Mouse (Mus musculus) heart, postnatal 36 days (tissue): Measurements from ENCODE around the gene Myo3b. TPM values are rescaled to one million over a fixed set of nuclear protein-coding genes. Genes with fewer than 3 reads are reported as not detected.

ENCODE experiments used
- DNase-seq, 2 experiments: peaks; one replicate each; pipeline ENCODE4 v3.0.0; 2021 to 2022
- intact Hi-C: fragments of 180-260 bp; cut with DNase I; formaldehyde crosslinking; loops from one replicate; pipeline ENCODE4 v1.15.1; 2025
- total RNA-seq, 2 experiments: library from RNA; stranded (reverse); gene quantifications; 2 replicates each; pipeline ENCODE4 v1.2.3; 2021

The Myo3b gene
- total RNA-seq, 2 experiments from 2014 or later, result 0.08 TPM; not detected in 1

DNA sequence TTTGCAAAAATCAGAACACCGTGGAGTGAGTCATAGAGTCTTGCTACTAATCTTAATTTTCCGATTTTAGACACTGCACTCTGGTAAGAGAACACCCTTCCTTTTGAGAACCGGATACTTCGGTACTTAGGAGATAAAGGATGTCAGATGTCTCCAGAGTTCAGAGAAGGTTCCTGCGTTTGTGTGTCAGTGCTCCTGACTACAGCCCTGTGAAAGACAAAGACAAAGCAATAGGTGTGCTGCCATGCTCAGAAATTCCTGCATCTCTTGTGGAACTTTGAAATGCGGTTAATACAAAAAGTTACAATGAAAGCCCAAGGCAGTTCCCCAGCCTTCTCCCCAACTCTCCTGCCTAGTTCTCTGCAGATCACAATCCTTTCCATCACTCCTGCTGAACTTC, 300.6 kb downstream of the Myo3b start:
- DNase-seq, result no peak
- intact Hi-C loops, result no loop called here

DNA sequence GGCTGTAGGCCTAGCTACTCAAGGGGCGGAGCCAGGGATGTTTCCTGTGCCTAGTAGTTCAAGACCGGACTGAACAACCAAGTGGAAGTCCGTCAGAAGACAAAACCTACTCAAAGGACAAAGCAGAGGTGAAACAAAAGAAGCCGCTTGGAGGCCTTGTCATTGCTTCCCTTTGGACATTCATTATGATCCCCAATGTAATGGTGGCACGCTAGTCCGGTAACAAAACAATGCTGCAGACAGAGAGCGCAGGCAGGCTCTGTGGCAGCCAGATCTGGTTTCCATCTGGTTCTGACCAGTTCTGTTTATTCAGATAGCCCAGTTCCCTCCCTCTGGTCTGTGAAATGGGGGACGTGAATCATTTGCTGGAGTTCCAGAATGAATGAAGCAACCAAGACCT, 301.3 kb downstream of the Myo3b start:
- intact Hi-C loops, result no loop called here
- DNase-seq, result no peak

DNA sequence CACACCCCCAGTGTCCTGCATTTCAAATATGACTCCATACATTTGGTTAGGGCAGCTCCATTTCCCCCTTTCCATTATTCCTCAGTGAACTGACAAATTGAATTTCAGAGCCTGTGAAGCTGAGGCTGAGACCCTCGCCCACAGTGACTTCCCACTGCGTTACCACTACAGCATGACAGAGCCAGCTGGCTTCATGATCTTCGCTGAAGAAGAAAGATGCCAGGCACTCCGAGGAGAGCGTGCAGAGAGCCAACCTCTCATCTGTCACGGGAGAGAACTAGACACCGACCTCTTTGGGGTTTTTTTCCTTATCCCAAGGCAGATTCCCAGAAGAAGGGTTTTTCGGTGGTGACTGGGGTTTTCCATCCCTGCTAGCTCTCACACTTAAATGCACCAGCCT, 306.2 kb downstream of the Myo3b start:
- intact Hi-C loops, result no loop called here

GRCm38 (mm10) chr2:70347511-70347910, 308.6 kb downstream of the Myo3b start:
- intact Hi-C loops, result no loop called here
- no peak for DNase-seq

More for the DNA sequence above, 306.2 kb downstream of the Myo3b start:
- no peak for DNase-seq

DNA sequence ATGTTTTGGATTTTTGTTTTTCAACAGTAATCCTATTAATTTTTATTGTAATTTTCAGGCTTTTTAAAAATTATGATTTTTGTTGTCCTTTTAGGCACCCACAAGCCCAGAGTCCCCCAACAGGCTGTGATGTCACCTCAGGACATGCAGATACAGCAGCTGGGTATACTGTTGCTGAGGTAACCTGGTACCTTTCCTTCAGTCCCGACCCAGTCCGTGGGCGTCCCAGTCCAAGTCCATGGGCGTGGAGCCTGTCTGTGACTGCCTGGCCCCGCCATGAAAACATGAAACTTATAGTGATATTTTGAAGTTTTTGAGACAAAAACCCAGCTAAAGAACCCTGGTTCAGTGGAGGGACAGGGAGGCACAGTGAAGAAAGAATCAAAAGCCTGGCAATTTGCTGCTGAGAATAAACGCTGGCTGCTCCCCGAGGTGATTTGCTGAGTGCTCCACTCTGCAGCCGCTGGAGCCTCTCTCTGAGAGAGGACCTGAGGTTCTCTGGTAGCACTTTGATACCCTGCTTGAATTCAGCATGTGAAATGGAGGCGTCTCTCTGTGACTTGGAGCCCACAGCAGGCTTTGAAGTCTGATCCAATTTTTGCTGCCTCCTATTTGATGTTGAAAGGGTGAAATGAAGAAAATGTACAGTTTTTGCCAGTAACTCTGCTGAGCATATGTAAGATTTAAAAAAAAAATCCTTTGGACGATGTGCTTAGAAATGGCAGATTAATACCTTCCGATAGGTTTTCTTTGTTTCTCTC, 310.0 kb downstream of the Myo3b start:
- intact Hi-C loops, result no loop called here

DNA sequence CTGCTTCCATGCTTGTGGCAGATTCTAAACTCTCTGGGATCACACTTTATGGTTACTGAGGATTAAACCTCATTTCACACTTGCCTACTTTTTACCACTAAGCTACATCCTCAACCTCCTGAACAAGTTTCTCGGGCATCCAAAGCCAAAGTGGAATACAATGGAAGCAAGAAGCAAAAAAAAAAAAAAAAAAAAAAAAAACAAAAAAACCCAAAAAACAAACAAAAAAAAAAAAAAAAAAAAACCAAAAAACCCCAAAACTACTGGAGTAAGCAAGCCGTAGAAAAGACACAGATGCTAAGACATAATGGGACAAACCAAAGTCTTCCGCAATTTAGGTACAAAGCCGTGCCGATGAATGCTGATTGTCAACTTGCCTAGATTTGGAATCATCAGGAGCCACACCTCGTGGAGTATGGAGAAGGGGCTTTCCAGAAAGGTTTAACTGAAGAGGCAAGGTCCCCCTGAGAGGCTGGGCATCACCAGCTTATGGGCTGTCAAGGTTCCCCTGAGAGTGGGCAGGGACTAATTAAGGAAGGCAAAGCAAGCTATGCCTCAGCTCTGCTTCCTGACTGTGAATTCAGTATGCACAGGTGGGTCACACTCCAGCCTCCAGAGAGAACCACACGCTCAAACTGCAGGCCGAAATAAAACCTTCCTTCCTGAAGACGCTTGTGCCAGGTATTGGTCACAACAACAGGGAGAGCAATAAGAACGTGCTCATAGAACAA, 313.7 kb downstream of the Myo3b start:
- DNase-seq, result no peak
- intact Hi-C loops, result no loop called here

More for the DNA sequence above, 310.0 kb downstream of the Myo3b start:
- no peak for DNase-seq

GRCm38 (mm10) chr2:70354056-70354455, 315.1 kb downstream of the Myo3b start:
- intact Hi-C loops, result no loop called here
- no peak for DNase-seq

DNA sequence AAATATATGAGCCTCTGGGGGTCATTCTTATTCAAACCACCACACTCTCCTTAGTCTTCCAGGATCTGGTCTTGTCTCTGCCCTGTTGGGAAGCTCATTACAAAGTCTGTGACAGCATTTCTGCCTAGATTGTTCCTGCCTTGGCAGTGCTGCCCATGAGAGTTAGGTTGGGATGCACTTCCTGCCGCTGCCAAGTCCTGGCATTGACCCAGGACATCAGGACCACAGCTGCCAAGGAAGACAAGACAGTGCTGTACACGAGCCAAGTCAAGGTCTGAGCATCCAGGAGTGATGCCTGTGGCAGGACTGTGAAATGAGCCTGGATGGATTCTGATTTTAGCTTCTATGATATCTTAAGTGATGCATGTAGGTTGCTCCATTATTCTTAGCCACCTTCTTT, 316.1 kb downstream of the Myo3b start:
- DNase-seq, result no peak
- intact Hi-C loops, result no loop called here

- intact Hi-C loops, result no loop called here
Measured at GRCm38 (mm10) chr2:70369421-70369820, 330.5 kb downstream of the Myo3b start.

DNA sequence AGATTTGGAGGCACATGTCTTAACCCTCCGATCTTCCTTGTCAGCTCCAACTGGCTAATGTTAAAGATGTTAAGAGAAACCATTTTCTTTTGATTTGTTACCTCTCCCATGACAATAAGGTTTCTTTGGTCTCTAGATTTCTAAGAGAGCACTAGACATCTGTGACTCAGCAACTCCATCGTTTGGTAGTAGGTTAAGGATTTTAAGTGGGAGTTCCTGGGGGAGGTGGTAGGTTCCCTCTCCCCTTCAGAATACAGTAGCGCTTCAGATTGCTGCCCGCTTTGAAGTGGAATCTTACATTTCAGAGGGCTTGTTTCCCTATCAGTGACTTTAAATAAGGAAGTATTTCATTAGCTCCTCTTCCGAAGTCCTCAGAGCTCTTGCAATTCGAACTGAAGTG, 340.4 kb downstream of the Myo3b start:
- intact Hi-C loops, result no loop called here
- no peak for DNase-seq

More at GRCm38 (mm10) chr2:70369421-70369820, 330.5 kb downstream of the Myo3b start:
- no peak for DNase-seq

DNA sequence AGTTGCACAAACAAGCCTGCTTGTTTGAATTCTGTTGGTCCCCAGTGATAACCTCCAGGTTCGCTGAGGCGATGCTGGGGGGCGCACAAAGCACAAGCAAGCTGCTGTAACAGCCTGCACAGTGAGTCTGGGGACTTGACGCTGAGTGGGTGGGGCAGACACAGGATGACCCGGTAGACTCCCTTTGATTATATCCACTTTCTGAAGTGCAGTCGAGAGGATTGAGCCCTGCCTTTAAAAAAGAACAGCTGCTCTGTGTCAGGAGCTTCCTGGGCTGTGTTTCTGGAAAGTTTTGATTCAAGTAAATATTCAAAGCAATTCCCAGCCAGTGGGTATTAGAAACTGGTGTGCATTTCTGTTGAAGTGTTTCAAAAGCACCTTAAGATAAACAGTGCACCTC, 341.0 kb downstream of the Myo3b start:
- no peak for DNase-seq
- intact Hi-C loops, result no loop called here

- DNase-seq, result no peak
- intact Hi-C loops, result no loop called here
Measured at GRCm38 (mm10) chr2:70388645-70389044, 349.7 kb downstream of the Myo3b start.

GRCm38 (mm10) chr2:70389162-70389561, 350.2 kb downstream of the Myo3b start:
- intact Hi-C loops, result no loop called here

GRCm38 (mm10) chr2:70397734-70398276, 358.9 kb downstream of the Myo3b start:
- intact Hi-C loops, result no loop called here
- no peak for DNase-seq

More at GRCm38 (mm10) chr2:70389162-70389561, 350.2 kb downstream of the Myo3b start:
- no peak for DNase-seq

DNA sequence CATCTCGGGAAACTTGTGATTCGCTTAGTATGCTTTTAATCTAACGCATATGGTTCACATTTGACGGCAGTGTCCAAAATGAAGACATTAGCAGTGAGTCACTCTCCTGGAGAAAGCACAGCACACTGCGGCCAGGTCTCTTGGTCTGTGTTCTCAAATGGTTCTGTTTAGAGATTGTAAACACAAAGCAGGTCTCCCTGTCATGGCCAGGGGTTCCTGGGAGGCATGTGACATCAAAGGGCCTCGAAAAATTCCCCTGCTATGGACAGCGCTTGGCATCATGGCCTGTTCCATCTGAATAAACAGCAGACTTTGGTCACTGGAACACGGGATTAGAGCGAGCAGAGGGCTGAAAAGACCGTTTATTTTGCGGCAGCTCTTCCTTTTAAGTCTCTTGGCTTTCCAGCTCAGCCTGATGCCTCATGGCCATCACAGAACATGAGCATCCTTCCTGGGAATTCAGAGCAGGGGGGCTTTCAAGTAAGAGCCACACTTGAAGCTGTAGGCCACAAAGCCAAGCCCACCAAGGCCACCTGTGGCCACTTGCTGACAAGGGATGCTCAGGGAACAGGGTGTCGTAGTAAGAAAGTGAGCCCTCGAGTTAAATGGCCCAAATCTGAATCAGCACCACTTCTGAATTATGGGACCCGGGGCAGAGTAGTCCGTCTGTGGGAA, 360.7 kb downstream of the Myo3b start:
- intact Hi-C loops, result no loop called here
- DNase-seq, result no peak

- DNase-seq, result no peak
- intact Hi-C loops, result no loop called here
Measured at GRCm38 (mm10) chr2:70400321-70400720, 361.4 kb downstream of the Myo3b start.

GRCm38 (mm10) chr2:70404301-70404700, 365.4 kb downstream of the Myo3b start:
- intact Hi-C loops, result no loop called here
- no peak for DNase-seq

DNA sequence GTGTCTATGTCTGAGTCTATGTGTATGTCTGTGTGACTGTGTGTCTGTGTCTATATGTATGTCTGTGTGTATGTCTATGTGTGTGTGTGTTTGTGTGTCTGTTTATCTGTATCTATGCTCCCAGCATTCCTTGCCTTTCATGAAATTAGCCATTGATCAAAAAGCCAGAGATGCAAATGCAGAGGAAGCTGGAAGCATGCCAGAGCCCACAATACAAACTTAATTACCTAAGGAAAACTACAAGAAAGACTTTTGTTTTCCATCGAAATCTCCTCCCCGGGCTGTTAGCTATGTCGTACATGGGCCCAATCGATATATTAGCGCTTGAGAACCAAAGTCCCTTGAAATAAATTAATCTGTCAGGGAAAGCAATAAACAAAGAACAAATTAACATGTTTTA, 367.9 kb downstream of the Myo3b start:
- intact Hi-C loops, result no loop called here
- no peak for DNase-seq

GRCm38 (mm10) chr2:70407729-70408128, 368.8 kb downstream of the Myo3b start:
- intact Hi-C loops, result no loop called here
- DNase-seq, result no peak

DNA sequence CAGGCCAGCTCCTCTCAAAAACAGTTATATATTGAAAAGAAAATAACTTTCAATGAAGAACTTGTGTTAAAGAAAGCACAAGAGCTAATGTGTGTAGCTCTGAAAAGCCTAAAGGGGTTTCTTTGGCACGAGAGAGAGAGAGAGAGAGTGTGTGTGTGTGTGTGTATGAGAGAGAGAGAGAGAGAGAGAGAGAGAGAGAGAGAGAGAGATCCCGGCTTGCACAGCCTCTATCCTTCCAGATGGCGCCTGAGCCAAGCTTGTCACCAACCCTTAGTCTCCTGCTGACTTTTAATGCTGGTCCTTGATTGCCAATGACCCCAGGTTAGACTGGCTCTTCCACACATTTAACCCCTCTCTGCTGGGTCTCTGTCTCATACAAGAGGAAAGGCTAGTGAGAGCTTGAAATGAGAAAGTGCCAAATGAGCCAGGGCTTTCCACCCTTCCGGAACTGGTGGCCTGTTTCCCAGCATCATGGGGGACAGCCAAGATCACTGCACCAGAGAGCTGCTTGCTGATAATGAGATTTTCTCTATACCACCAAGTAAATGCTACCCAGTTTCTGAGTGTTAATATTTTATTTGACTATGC, 371.5 kb downstream of the Myo3b start:
- peak; percentile 7 to 10 for DNase-seq

GRCm38 (mm10) chr2:70412315-70412714, 373.4 kb downstream of the Myo3b start:
- DNase-seq, result no peak
- intact Hi-C loops, result no loop called here

More for the DNA sequence above, 371.5 kb downstream of the Myo3b start:
- intact Hi-C loops, result no loop called here
